Mouse (Mus musculus) kidney, postnatal 0 days (tissue): ENCODE measurements around the gene Gm11437. TPM values are rescaled to one million over a fixed set of nuclear protein-coding genes. Genes with fewer than 3 reads are reported as not detected.
A peak's percentile ranks its signal among the peaks of the same experiment; 100 is the strongest.

Experiments used
- ATAC-seq: fragments of 200-750 bp; cut with Nextera tagmentation; replicated peaks from 2 replicates; pipeline ENCODE4 v1.8.0; 2017; ENCODE audit warnings: low read depth, moderate number of reproducible peaks, moderate TSS enrichment, moderate library complexity; ENCODE audit not compliant: low FRiP score
- DNase-seq: peaks from one replicate; pipeline ENCODE4 v3.0.0-alpha.2; 2016; ENCODE audit warnings: low spot score
- H3K27ac ChIP-seq: fragments of 300-500 bp; sonication (generic); 2 replicates; pipeline ENCODE4 v1.5.1; 2014; ENCODE audit warnings: mild to moderate bottlenecking
- H3K27me3 ChIP-seq: fragments of 300-500 bp; sonication (generic); 2 replicates; pipeline ENCODE4 v1.6.1; 2014; ENCODE audit warnings: low read length, mixed read lengths; ENCODE audit not compliant: insufficient read depth
- H3K36me3 ChIP-seq: fragments of 300-500 bp; sonication (generic); 2 replicates; pipeline ENCODE4 v1.6.1; 2014; ENCODE audit warnings: low read length, mixed read lengths; ENCODE audit not compliant: insufficient read depth
- H3K4me1 ChIP-seq: fragments of 300-500 bp; sonication (generic); replicated peaks from 2 replicates; pipeline ENCODE4 v1.6.1; 2014; ENCODE audit warnings: antibody characterized with exemption, low read length, mixed read lengths; ENCODE audit not compliant: insufficient read depth
- H3K4me2 ChIP-seq: fragments of 300-500 bp; sonication (generic); 2 replicates; pipeline ENCODE4 v1.6.1; 2014; ENCODE audit warnings: mild to moderate bottlenecking, low read length, moderate library complexity, mixed read lengths
- H3K4me3 ChIP-seq: fragments of 300-500 bp; sonication (generic); replicated peaks from 2 replicates; pipeline ENCODE4 v1.5.1; 2014; ENCODE audit warnings: low read depth, low read length
- H3K9ac ChIP-seq: fragments of 300-500 bp; sonication (generic); 2 replicates; pipeline ENCODE4 v1.6.1; 2014; ENCODE audit warnings: low read depth, low read length
- H3K9me3 ChIP-seq: fragments of 300-500 bp; sonication (generic); replicated peaks from 2 replicates; pipeline ENCODE4 v1.6.1; 2016; ENCODE audit warnings: low read length, inconsistent platforms, mixed read lengths
- CTCF ChIP-seq: IDR thresholded peaks from 2 replicates; pipeline ENCODE4 v1.5.1; 2016; ENCODE audit warnings: antibody characterized with exemption, low read depth, mild to moderate bottlenecking, moderate library complexity
- whole genome bisulfite sequencing: fragments of 180-500 bp; shearing (Covaris S2); extraction: QIAGEN DNeasy Blood & Tissue Kit; methylation state at CpG from one replicate; pipeline ENCODE4 v1.1.7; 2014; 5-methylcytosine and 5-hydroxymethylcytosine counted together
- polyA plus RNA-seq: library from polyadenylated mRNA; unstranded; fragments of >200 nt; fragmentation: Nextera tagmentation; extraction: Ambion mirVana; gene quantifications from 2 replicates; pipeline ENCODE4 v1.2.1, GENCODE M21; 2015

Gm11437 gene
- polyA plus RNA-seq, 1 experiment from 2014 or later: not detected

GRCm38 (mm10) chr11:84128943-84129798 lies 38.1 kb downstream of the Gm11437 start, which contains the start of the genes Tada2a and Acaca:
Gene Tada2a (minus strand): TSS chr11:84129600.
Gene Acaca (plus strand): TSS chr11:84129672.
- DNase-seq: peak; percentile 75
- peak; percentile 92 for ATAC-seq
- H3K4me2 ChIP-seq: peak within 1 kb of the TSS; percentile 74
- peak within 1 kb of the TSS; percentile 80 for H3K4me3 ChIP-seq
- no peaks in the 10 kb centered on the region for H3K27me3 ChIP-seq
- no peaks in the 10 kb centered on the region for H3K36me3 ChIP-seq
- no peaks in the 10 kb centered on the region for H3K4me1 ChIP-seq
- H3K9me3 ChIP-seq: no peaks in the 10 kb centered on the region
- WGBS: under 1% methylated on average over 63 of the region's 83 CpGs
- peak within 1 kb of the TSS; percentile 26; the same call in 1 of the 2 replicates for H3K27ac ChIP-seq
- peak within 1 kb of the TSS; percentile 76 for H3K9ac ChIP-seq
- TF ChIP-seq CTCF: peak; percentile 21; the same call in 1 of the 2 replicates

GRCm38 (mm10) chr11:84127977-84128376 lies 39.3 kb downstream of the Gm11437 start:
- Histone ChIP-seq H3K4me1 (no peaks in the 10 kb centered on the region), H3K27me3 (no peaks in the 10 kb centered on the region), H3K9ac (no peak overlapping the region), H3K27ac (no peak overlapping the region), H3K4me3 (no peak overlapping the region), H3K4me2 (no peak overlapping the region), H3K36me3 (no peaks in the 10 kb centered on the region), H3K9me3 (no peaks in the 10 kb centered on the region)
- WGBS: 77% methylated on average over 4 of the region's 4 CpGs
- TF ChIP-seq CTCF: peak; percentile 32
- DNase-seq (no peak), ATAC-seq (no peak)

- no peak for TF ChIP-seq CTCF
- DNase-seq (no peak), ATAC-seq (no peak)
- 78% methylated on average over 12 of the region's 12 CpGs for WGBS
- no peak overlapping the region for H3K27ac ChIP-seq
- H3K9ac ChIP-seq: no peak overlapping the region
- no peaks in the 10 kb centered on the region for H3K4me1 ChIP-seq
- no peaks in the 10 kb centered on the region for H3K27me3 ChIP-seq
- no peak overlapping the region for H3K4me2 ChIP-seq
- H3K36me3 ChIP-seq: peaks cover 35% of the 10 kb centered on the region
- H3K9me3 ChIP-seq: no peaks in the 10 kb centered on the region
- H3K4me3 ChIP-seq: no peak overlapping the region
These were observed 46.0 kb downstream of the Gm11437 start for GRCm38 (mm10) chr11:84121051-84121956.

- ATAC-seq (no peak), DNase-seq (no peak)
- no peak for TF ChIP-seq CTCF
- H3K27me3 ChIP-seq: no peaks in the 10 kb centered on the region
- H3K9me3 ChIP-seq: no peaks in the 10 kb centered on the region
- H3K4me3 ChIP-seq: no peak overlapping the region
- 95% methylated on average over 4 of the region's 4 CpGs for WGBS
- no peaks in the 10 kb centered on the region for H3K4me1 ChIP-seq
- H3K4me2 ChIP-seq: no peak overlapping the region
- no peak overlapping the region for H3K27ac ChIP-seq
- H3K36me3 ChIP-seq: peaks cover 35% of the 10 kb centered on the region
- no peak overlapping the region for H3K9ac ChIP-seq
These were observed 49.8 kb downstream of the Gm11437 start for GRCm38 (mm10) chr11:84117431-84117830.

GRCm38 (mm10) chr11:84116221-84116620 lies 51.1 kb downstream of the Gm11437 start:
- peaks cover 34% of the 10 kb centered on the region for H3K36me3 ChIP-seq
- H3K4me3 ChIP-seq: no peak overlapping the region
- no peak overlapping the region for H3K4me2 ChIP-seq
- peak; percentile 53 for TF ChIP-seq CTCF
- DNase-seq (no peak), ATAC-seq (no peak)
- H3K4me1 ChIP-seq: no peaks in the 10 kb centered on the region
- no peaks in the 10 kb centered on the region for H3K27me3 ChIP-seq
- H3K9ac ChIP-seq: no peak overlapping the region
- 66% methylated on average over 2 of the region's 2 CpGs for WGBS
- H3K27ac ChIP-seq: no peak overlapping the region
- H3K9me3 ChIP-seq: no peaks in the 10 kb centered on the region

GRCm38 (mm10) chr11:84115646-84116045 lies 51.6 kb downstream of the Gm11437 start:
- Histone ChIP-seq H3K4me2 (no peak overlapping the region), H3K36me3 (peaks cover 31% of the 10 kb centered on the region), H3K4me1 (no peaks in the 10 kb centered on the region), H3K4me3 (no peak overlapping the region), H3K9ac (no peak overlapping the region), H3K27me3 (no peaks in the 10 kb centered on the region), H3K9me3 (no peaks in the 10 kb centered on the region), H3K27ac (no peak overlapping the region)
- DNase-seq (no peak), ATAC-seq (no peak)
- WGBS: 67% methylated on average over 9 of the region's 9 CpGs
- no peak for TF ChIP-seq CTCF
